Mouse (Mus musculus) CH12.LX (cell line): ENCODE measurements around the gene Setd5. TPM values are rescaled to one million over a fixed set of nuclear protein-coding genes. Genes with fewer than 3 reads are reported as not detected.

Experiments used
- DNase-seq: peaks from one replicate; pipeline ENCODE4 v3.0.0-alpha.2; 2013; ENCODE audit errors: extremely low read depth
- H3K27ac ChIP-seq: 2 replicates; pipeline ENCODE4 v1.5.1; 2012; ENCODE audit warnings: low read depth, mild to moderate bottlenecking, control low read depth, moderate library complexity; ENCODE audit not compliant: insufficient read depth
- H3K27me3 ChIP-seq: replicated peaks from 2 replicates; pipeline ENCODE3; 2012; ENCODE audit warnings: inconsistent platforms
- H3K36me3 ChIP-seq, 2 experiments: replicated peaks in 1 of 2; 2 replicates each; pipeline versions ENCODE3 to v1.6.1; 2012; ENCODE audit warnings: inconsistent platforms in 1 of 2, low read length in 1 of 2, mild to moderate bottlenecking in 1 of 2, mixed read lengths in 1 of 2, moderate library complexity in 1 of 2; ENCODE audit not compliant: control insufficient read depth in 1 of 2, insufficient read depth in 1 of 2
- H3K4me1 ChIP-seq, 2 experiments: 2 replicates each; pipeline ENCODE4 v1.6.1; 2012; ENCODE audit warnings: inconsistent platforms in 1 of 2, moderate library complexity in 1 of 2; ENCODE audit not compliant: insufficient read depth in 2 of 2, control insufficient read depth in 1 of 2
- H3K4me2 ChIP-seq: 2 replicates; pipeline ENCODE4 v1.6.1; 2012; ENCODE audit warnings: low read depth, mild to moderate bottlenecking, control low read depth; ENCODE audit not compliant: poor library complexity, insufficient read depth, severe bottlenecking
- H3K4me3 ChIP-seq, 3 experiments: fragments of 150-350 bp in 1 of 3; sonication (generic) in 1 of 3; replicated peaks in 1 of 3; 2 replicates each; pipeline versions ENCODE3 to v1.5.1; 2011 to 2012; ENCODE audit warnings: low read depth in 2 of 3, low read length in 2 of 3, mild to moderate bottlenecking in 2 of 3, moderate library complexity in 2 of 3, control low read depth in 1 of 3, improper control_type of control experiment in 1 of 3, inconsistent platforms in 1 of 3, mixed read lengths in 1 of 3; ENCODE audit not compliant: poor library complexity in 1 of 3
- H3K79me2 ChIP-seq: replicated peaks from 2 replicates; pipeline ENCODE4 v1.6.1; 2012; ENCODE audit warnings: mild to moderate bottlenecking, moderate library complexity; ENCODE audit not compliant: control insufficient read depth, poor library complexity, insufficient read depth, severe bottlenecking; ENCODE audit errors: extremely low read depth
- H3K9ac ChIP-seq: 2 replicates; pipeline ENCODE4 v1.6.1; 2012; ENCODE audit warnings: low read depth, mild to moderate bottlenecking, control low read depth, moderate library complexity; ENCODE audit not compliant: insufficient read depth
- H3K9me3 ChIP-seq: replicated peaks from 2 replicates; pipeline ENCODE3; 2012; ENCODE audit warnings: low read length, inconsistent platforms, mixed read lengths
- BHLHE40 ChIP-seq: IDR thresholded peaks from 2 replicates; pipeline ENCODE4 v1.6.1; 2011; ENCODE audit warnings: mild to moderate bottlenecking, low read depth, low read length, improper control_type of control experiment
- CHD1 ChIP-seq: IDR thresholded peaks from 2 replicates; pipeline ENCODE4 v1.6.1; 2012; ENCODE audit warnings: low read depth, low read length, improper control_type of control experiment, inconsistent platforms
- CTCF ChIP-seq, 2 experiments: IDR thresholded peaks in 1 of 2; conservative IDR thresholded peaks in 1 of 2; 2 replicates each; pipeline ENCODE4 v1.5.1; 2011 to 2012; ENCODE audit warnings: low read depth in 2 of 2, low read length in 2 of 2, improper control_type of control experiment in 1 of 2, inconsistent platforms in 1 of 2, mild to moderate bottlenecking in 1 of 2, moderate library complexity in 1 of 2
- E2F4 ChIP-seq: IDR thresholded peaks from 2 replicates; pipeline ENCODE4 v1.6.1; 2011; ENCODE audit warnings: low read depth, low read length, improper control_type of control experiment; ENCODE audit not compliant: insufficient replicate concordance
- ELF1 ChIP-seq: IDR thresholded peaks from 2 replicates; pipeline ENCODE4 v1.6.1; 2014; ENCODE audit warnings: low read depth, mild to moderate bottlenecking, inconsistent platforms, low read length, improper control_type of control experiment
- ETS1 ChIP-seq: conservative IDR thresholded peaks from 2 replicates; pipeline ENCODE4 v1.6.1; 2012; ENCODE audit warnings: low read depth, mild to moderate bottlenecking, inconsistent platforms, low read length, improper control_type of control experiment, moderate library complexity
- HCFC1 ChIP-seq: IDR thresholded peaks from 2 replicates; pipeline ENCODE4 v1.6.1; 2012; ENCODE audit warnings: low read depth, mild to moderate bottlenecking, inconsistent platforms, low read length, improper control_type of control experiment
- KAT2A ChIP-seq: IDR thresholded peaks from 2 replicates; pipeline ENCODE4 v1.6.1; 2012; ENCODE audit warnings: low read length, improper control_type of control experiment, inconsistent platforms; ENCODE audit not compliant: insufficient replicate concordance
- MAFK ChIP-seq: IDR thresholded peaks from 2 replicates; pipeline ENCODE4 v1.6.1; 2011; ENCODE audit warnings: low read length, improper control_type of control experiment; ENCODE audit not compliant: insufficient replicate concordance
- MAX ChIP-seq: IDR thresholded peaks from 2 replicates; pipeline ENCODE4 v1.6.1; 2011; ENCODE audit warnings: low read length, improper control_type of control experiment
- MAZ ChIP-seq: IDR thresholded peaks from 2 replicates; pipeline ENCODE4 v1.6.1; 2012; ENCODE audit warnings: low read depth, mild to moderate bottlenecking, inconsistent platforms, low read length, improper control_type of control experiment, moderate library complexity
- MYC ChIP-seq: IDR thresholded peaks from 2 replicates; pipeline ENCODE4 v1.6.1; 2011; ENCODE audit warnings: low read depth, mild to moderate bottlenecking, improper control_type of control experiment, low read length
- NELFE ChIP-seq: IDR thresholded peaks from 2 replicates; pipeline ENCODE4 v1.6.1; 2011; ENCODE audit warnings: low read depth, low read length, improper control_type of control experiment
- NRF1 ChIP-seq: IDR thresholded peaks from 2 replicates; pipeline ENCODE4 v1.6.1; 2014; ENCODE audit warnings: low read depth, mild to moderate bottlenecking, inconsistent platforms, low read length, improper control_type of control experiment, moderate library complexity
- PAX5 ChIP-seq: IDR thresholded peaks from 2 replicates; pipeline ENCODE4 v1.6.1; 2012; ENCODE audit warnings: low read length, inconsistent platforms, mixed read lengths
- POLR2A ChIP-seq: IDR thresholded peaks from 2 replicates; pipeline ENCODE4 v1.6.1; 2011; ENCODE audit warnings: low read depth, mild to moderate bottlenecking, improper control_type of control experiment, low read length
- RAD21 ChIP-seq: IDR thresholded peaks from 2 replicates; pipeline ENCODE4 v1.6.1; 2011; ENCODE audit warnings: low read depth, mild to moderate bottlenecking, low read length, improper control_type of control experiment, moderate library complexity
- SMC3 ChIP-seq: IDR thresholded peaks from 2 replicates; pipeline ENCODE4 v1.6.1; 2011; ENCODE audit warnings: low read depth, low read length, improper control_type of control experiment
- UBTF ChIP-seq: IDR thresholded peaks from 2 replicates; pipeline ENCODE4 v1.6.1; 2012; ENCODE audit warnings: low read depth, mild to moderate bottlenecking, inconsistent platforms, low read length, improper control_type of control experiment, moderate library complexity
- USF1 ChIP-seq: IDR thresholded peaks from 2 replicates; pipeline ENCODE4 v1.6.1; 2014; ENCODE audit warnings: low read depth, mild to moderate bottlenecking, inconsistent platforms, low read length, improper control_type of control experiment
- USF2 ChIP-seq: conservative IDR thresholded peaks from 2 replicates; pipeline ENCODE4 v1.6.1; 2011; ENCODE audit warnings: low read depth, low read length, improper control_type of control experiment
- ZKSCAN1 ChIP-seq: IDR thresholded peaks from 2 replicates; pipeline ENCODE4 v1.6.1; 2012; ENCODE audit warnings: low read depth, inconsistent platforms, low read length, improper control_type of control experiment, borderline replicate concordance
- ZNF384 ChIP-seq: IDR thresholded peaks from 2 replicates; pipeline ENCODE4 v1.6.1; 2012; ENCODE audit warnings: low read depth, low read length, improper control_type of control experiment, inconsistent platforms
- dilution Hi-C: fragments of 300-500 bp; cut with MboI; formaldehyde crosslinking; loops from 2 replicates; pipeline ENCODE4 v1.14.3; 2020; ENCODE audit warnings: low sequenced_read_pairs; ENCODE audit not compliant: extremely low pct_unique_long_range_greater_than_20kb, extremely low pct_ligation_motif_present
- in situ Hi-C: fragments of 300-500 bp; cut with MboI; formaldehyde crosslinking; loops from 3 replicates; pipeline ENCODE4 v1.14.3; 2019; ENCODE audit warnings: low sequenced_read_pairs, low pct_ligation_motif_present, low pct_unique_long_range_greater_than_20kb, mixed read lengths
- polyA plus RNA-seq: library from polyadenylated mRNA; unstranded; fragments of >175 nt; gene quantifications from 2 replicates; pipeline ENCODE4 v1.2.1, GENCODE M21; 2012; ENCODE audit warnings: low read depth; ENCODE audit not compliant: insufficient read length
- total RNA-seq, 2 experiments: library from RNA; depleted of rRNA; stranded (reverse); fragments of 300-350 nt in 1 of 2; fragments of >200 nt in 1 of 2; gene quantifications; 2 replicates each; pipeline ENCODE4 v1.2.3; 2012 to 2014

Setd5 gene
- total and polyA plus RNA-seq, 3 experiments = 56.8 to 80.4 (median 67.4) TPM

DNA sequence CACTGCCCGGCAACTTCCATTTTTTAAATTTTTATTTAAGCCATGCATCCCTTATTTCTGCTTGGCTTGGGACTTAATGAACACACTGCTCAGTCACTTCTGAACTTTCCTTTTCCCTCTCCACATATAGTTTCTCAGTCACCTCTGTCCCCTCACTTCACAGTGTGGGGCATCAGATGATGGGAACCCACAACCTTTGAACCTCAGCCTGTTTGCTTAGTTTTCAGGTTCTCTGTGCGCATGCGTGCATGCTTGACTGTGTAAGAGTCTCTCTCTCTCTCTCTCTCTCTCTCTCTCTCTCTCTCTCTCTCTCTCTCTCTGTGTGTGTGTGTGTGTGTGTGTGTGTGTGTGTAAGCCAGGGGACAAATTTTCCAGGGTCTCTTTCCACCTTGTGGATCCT lies 98.3 kb downstream of the Setd5 start:
- Histone ChIP-seq H3K4me3 (no peak overlapping the region), H3K9ac (no peak overlapping the region), H3K36me3 (peaks cover 0 to 40% of the 10 kb centered on the region in 2 experiments), H3K27me3 (no peaks in the 10 kb centered on the region), H3K4me1 (peaks cover 8 to 17% of the 10 kb centered on the region in 2 experiments), H3K79me2 (no peaks in the 10 kb centered on the region), H3K4me2 (no peak overlapping the region), H3K27ac (no peak overlapping the region), H3K9me3 (no peaks in the 10 kb centered on the region)
- dilution Hi-C loops (no loop called here), in situ Hi-C loops (no loop called here)
- TF ChIP-seq NRF1 = no peak
- TF ChIP-seq ETS1 = no peak
- TF ChIP-seq ZKSCAN1 = no peak
- TF ChIP-seq ELF1 = no peak
- no peak for TF ChIP-seq MAZ
- TF ChIP-seq MAFK = no peak
- TF ChIP-seq MYC = no peak
- no peak for TF ChIP-seq USF2
- no peak for TF ChIP-seq POLR2A
- no peak for TF ChIP-seq USF1
- TF ChIP-seq BHLHE40 = no peak
- no peak for TF ChIP-seq E2F4
- TF ChIP-seq CHD1 = no peak
- no peak for TF ChIP-seq MAX
- no peak for TF ChIP-seq SMC3
- TF ChIP-seq ZNF384 = no peak
- DNase-seq = no peak

- TF ChIP-seq KAT2A (no peak), UBTF (no peak), USF2 (no peak), ZNF384 (no peak), MAX (no peak), PAX5 (no peak), CTCF (conservative IDR thresholded peaks at IDR 0.05 in 1 of 2, IDR thresholded peaks at IDR 0.05 in 1 of 2; ENCODE audit: low read depth in 2 of 2, low read length in 2 of 2) (no peak), MAFK (no peak), RAD21 (no peak), HCFC1 (no peak), POLR2A (no peak), BHLHE40 (no peak), NELFE (no peak)
- Histone ChIP-seq H3K79me2 (no peaks in the 10 kb centered on the region), H3K27me3 (no peaks in the 10 kb centered on the region), H3K9me3 (no peaks in the 10 kb centered on the region), H3K36me3 (peaks cover 0 to 31% of the 10 kb centered on the region in 2 experiments), H3K4me1 (peaks cover 6 to 12% of the 10 kb centered on the region in 2 experiments), H3K27ac (no peak overlapping the region), H3K4me2 (no peak overlapping the region), H3K9ac (no peak overlapping the region), H3K4me3 (no peak overlapping the region)
- dilution Hi-C loops = no loop called here
- no peak for DNase-seq
- in situ Hi-C loops = no loop called here
Measured at GRCm38 (mm10) chr6:113176613-113177012, 99.4 kb downstream of the Setd5 start.
